In genomic region chr13:73725315-73725714, GRCm38 (mm10) we compare ENCODE assay signal across 1 mouse cellular context.
TF ChIP-seq lines count a peak whose summit lies in the region.

No protein-coding gene starts in this region.

TF ChIP-seq in MEL, 35 proteins besides CTCF, POLR2A, EP300 and RAD21 (continued from another document):
- TF ChIP-seq BHLHE40 (IDR thresholded peaks at IDR 0.05; ENCODE audit: borderline replicate concordance, low read depth, low read length) (no peak), NRF1 (IDR thresholded peaks at IDR 0.05; ENCODE audit: insufficient read depth, low read depth, low read length, poor library complexity, severe bottlenecking) (no peak), GABPA (IDR thresholded peaks at IDR 0.05; ENCODE audit: low read depth, low read length) (no peak), CHD1 (IDR thresholded peaks at IDR 0.05; ENCODE audit: low read depth, low read length) (no peak), MYB (IDR thresholded peaks at IDR 0.05; ENCODE audit: low read depth, low read length) (no peak), ETS1 (IDR thresholded peaks at IDR 0.05; ENCODE audit: low read depth, low read length) (0 out of 2 replicates have a peak, but pooled peaks have one; percentile 5), ZNF384 (IDR thresholded peaks at IDR 0.05; ENCODE audit: low read depth, low read length) (no peak), HCFC1 (IDR thresholded peaks at IDR 0.05; ENCODE audit: low read depth, low read length) (no peak), NELFE (IDR thresholded peaks at IDR 0.05; ENCODE audit: low read depth, low read length) (no peak), MYC (IDR thresholded peaks at IDR 0.05; ENCODE audit: low read depth, low read length) (peak; percentile 22; the same call in 1 of the 2 replicates), TBP (IDR thresholded peaks at IDR 0.05; ENCODE audit: low read depth, low read length) (peak; percentile 83), KAT2A (conservative IDR thresholded peaks at IDR 0.05; ENCODE audit: low read depth, low read length) (no peak), SIN3A (IDR thresholded peaks at IDR 0.05; ENCODE audit: low read length) (peak; percentile 50; the same call in 1 of the 2 replicates), POLR2AphosphoS5 (IDR thresholded peaks at IDR 0.05; ENCODE audit: borderline replicate concordance, low read depth, low read length) (no peak), ZMIZ1 (IDR thresholded peaks at IDR 0.05; ENCODE audit: low read depth, low read length) (no peak), POLR2AphosphoS2 (IDR thresholded peaks at IDR 0.05; ENCODE audit: low read length) (no peak), GATA1 (IDR thresholded peaks at IDR 0.05; ENCODE audit: low read depth, low read length) (peak; percentile 79)
